Mouse (Mus musculus) bone marrow, adult 2 months (tissue): Measurements from ENCODE around the gene Evx1. TPM values are rescaled to one million over a fixed set of nuclear protein-coding genes. Genes with fewer than 3 reads are reported as not detected.

Source experiments
- H3K27ac ChIP-seq: fragments of 200-500 bp; 2 replicates; pipeline ENCODE4 v1.5.1; 2012; ENCODE audit warnings: low read depth, mild to moderate bottlenecking, control low read depth, inconsistent platforms, low read length; ENCODE audit not compliant: control insufficient read depth, poor library complexity, insufficient read depth
- H3K4me1 ChIP-seq: fragments of 200-500 bp; 2 replicates; pipeline ENCODE4 v1.6.1; 2011; ENCODE audit warnings: low read length; ENCODE audit not compliant: control insufficient read depth, insufficient read depth
- H3K4me3 ChIP-seq: fragments of 200-500 bp; replicated peaks from 2 replicates; pipeline ENCODE3; 2011; ENCODE audit warnings: mild to moderate bottlenecking, low read depth, low read length, control low read depth; ENCODE audit not compliant: control insufficient read depth
- CTCF ChIP-seq: fragments of 200-500 bp; IDR thresholded peaks from 2 replicates; pipeline ENCODE4 v1.5.1; 2011; ENCODE audit warnings: low read length, control low read depth; ENCODE audit not compliant: control insufficient read depth, insufficient read depth
- POLR2A ChIP-seq: fragments of 200-500 bp; IDR thresholded peaks from 2 replicates; pipeline ENCODE4 v1.6.1; 2011; ENCODE audit warnings: low read depth, mild to moderate bottlenecking, control low read depth, low read length, borderline replicate concordance; ENCODE audit not compliant: control insufficient read depth
- WGBS: fragments of 180-500 bp; shearing (Covaris S2); methylation state at CpG from one replicate; pipeline ENCODE4 v1.1.7; 2018; 5-methylcytosine and 5-hydroxymethylcytosine counted together
- polyA plus RNA-seq: library from polyadenylated mRNA; stranded (reverse); fragments of >200 nt; gene quantifications from 2 replicates; pipeline ENCODE4 v1.2.4, GENCODE M21; 2011; ENCODE audit warnings: low replicate concordance; ENCODE audit not compliant: missing spikeins, insufficient read depth, insufficient read length

Gene Evx1
- polyA plus RNA-seq, 1 experiment, result not detected

DNA sequence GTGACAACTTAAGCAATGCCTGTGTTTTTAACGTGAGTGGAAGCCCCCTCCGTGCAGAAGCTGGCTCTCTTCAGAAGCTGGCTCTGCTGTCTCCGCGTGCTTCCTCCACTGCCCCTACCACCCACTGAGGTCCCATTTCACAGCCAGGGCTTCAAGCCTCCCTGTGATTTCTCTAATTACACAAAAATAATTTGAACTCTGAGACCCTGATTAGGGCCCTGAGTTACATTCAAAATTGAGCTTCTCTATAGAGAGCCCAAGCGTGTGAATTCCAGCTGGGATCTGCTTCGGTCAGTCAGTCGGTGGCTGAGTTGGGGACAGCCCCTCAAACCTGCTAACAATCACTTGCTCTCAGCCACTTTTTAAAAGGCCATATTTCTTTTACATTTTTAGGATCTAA is 45.0 kb upstream of the Evx1 start:
- H3K27ac ChIP-seq, result no peak overlapping the region
- TF ChIP-seq POLR2A (no peak), CTCF (no peak)
- no peaks in the 10 kb centered on the region for H3K4me1 ChIP-seq
- H3K4me3 ChIP-seq, result no peak overlapping the region
- WGBS, result 32% methylated on average over 7 of the region's 7 CpGs

DNA sequence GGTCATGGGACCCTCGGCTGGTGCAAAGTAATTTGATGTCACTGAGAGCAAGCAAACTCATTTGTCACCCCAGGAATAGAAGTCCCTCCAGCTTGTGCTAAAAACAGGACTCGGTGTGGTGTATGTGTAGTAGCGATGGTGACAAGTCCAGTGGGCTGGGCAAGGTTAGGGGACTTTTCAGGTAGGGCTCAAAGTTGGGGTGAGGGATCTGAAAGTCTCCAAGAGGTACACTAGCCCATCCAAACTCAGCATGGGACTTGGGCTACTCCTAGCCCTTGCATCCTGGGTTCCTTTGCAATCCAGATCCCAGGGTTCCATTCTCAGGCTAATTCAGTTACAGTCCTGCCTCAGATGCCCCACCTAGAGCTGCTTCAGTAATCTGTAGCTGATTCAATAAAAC is 44.5 kb upstream of the Evx1 start:
- no peak overlapping the region for H3K27ac ChIP-seq
- 18% methylated on average over 3 of the region's 3 CpGs for WGBS

DNA sequence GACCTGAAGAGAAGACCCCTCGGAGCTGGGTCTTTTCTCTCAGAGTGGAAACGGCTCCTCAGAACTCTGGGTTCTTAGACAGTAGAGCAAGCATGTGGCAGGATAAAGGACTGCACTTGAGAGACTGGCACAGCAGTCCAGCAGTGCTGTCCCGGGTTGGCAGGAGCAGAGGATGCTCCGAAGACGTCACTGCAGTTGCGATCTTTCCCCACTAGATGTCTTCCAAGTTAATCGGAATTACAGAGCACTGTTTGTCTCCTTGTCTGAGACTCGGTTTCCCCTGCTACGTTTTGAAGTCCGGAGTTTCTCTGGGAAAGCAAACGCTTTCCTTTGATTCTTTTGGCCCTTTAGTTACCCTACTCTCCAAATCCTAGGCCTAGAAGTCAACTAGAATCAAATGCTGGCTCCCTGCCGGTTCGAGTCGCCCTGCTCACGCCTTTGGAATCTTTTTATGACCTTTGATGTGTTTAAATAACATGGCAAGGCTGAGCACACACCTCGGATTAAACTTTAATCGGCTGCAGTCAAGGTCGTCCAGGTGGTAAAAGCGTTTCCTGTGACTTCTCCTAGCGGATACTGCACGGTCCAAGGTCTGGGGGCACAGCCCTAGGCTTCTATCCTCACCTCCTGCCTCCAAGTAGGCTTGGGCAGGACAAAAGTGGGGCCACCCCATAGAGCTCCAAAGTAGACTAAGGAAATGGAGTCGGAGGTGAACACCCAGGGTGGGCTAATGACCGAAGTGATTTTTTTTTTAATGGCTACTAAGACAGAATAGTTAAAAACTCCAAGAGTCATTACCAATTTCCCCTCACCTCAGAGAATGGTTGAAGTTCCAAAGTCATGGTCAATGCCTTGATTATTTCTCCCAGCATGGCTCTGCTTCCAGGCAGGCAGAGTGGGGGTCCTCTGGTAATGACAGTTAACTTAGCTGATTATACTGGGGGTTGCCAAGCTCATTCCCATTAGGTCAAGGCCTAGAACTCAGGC is 42.5 kb upstream of the Evx1 start:
- TF ChIP-seq CTCF (peak; percentile 32; the same call in 1 of the 2 replicates), POLR2A (no peak)
- Histone ChIP-seq H3K27ac (no peak overlapping the region), H3K4me1 (no peaks in the 10 kb centered on the region), H3K4me3 (no peak overlapping the region)
- WGBS, result 20% methylated on average over 23 of the region's 23 CpGs

More for the DNA sequence above, 44.5 kb upstream of the Evx1 start:
- H3K4me3 ChIP-seq, result no peak overlapping the region
- H3K4me1 ChIP-seq, result no peaks in the 10 kb centered on the region
- TF ChIP-seq CTCF, result no peak
- no peak for TF ChIP-seq POLR2A

DNA sequence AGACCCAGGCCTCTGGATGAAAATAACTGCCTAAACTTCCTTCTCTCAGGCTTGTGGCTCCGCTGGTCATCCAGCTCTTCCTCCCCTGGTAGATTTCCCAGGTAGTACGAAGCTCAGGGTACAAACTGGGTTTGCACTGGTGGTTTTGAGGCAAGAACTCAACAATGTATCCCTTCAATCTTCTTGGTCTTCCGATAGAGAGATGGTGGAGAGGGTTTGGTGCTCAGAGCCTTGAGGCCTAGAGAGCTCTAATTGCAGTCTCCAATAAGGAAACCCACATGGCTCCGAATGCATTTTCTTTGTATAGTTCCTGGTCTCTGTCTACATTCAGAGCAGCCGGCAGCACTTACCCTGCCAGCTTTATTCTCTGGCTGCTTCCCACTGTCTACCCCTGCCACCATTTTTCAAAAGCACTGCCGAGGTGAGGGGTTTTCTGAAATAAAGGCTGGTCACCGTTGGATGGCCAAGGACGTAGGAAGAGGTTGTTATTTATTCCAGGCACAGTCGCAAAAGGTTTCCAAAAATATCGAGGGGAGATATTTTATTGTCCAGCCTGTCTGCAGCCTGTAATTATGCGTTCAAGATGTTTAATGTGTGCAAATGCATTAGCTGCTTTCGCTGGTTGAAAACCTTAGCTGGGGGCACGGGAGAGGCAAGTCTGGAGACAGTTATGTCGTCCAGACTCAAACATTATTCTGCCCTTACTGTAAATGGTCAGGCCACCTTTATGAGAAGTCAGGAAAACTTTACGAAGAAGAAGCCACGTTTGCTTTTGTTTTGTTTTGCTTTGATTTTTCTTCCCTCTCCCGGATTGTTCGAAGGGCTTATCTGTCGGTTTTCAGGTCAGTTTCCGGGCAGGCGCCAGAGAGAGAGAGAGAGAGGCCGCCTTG is 40.3 kb upstream of the Evx1 start:
- 31% methylated on average over 22 of the region's 22 CpGs for WGBS
- Histone ChIP-seq H3K4me1 (no peaks in the 10 kb centered on the region), H3K27ac (no peak overlapping the region), H3K4me3 (no peak overlapping the region)
- TF ChIP-seq POLR2A, result no peak
- no peak for TF ChIP-seq CTCF

DNA sequence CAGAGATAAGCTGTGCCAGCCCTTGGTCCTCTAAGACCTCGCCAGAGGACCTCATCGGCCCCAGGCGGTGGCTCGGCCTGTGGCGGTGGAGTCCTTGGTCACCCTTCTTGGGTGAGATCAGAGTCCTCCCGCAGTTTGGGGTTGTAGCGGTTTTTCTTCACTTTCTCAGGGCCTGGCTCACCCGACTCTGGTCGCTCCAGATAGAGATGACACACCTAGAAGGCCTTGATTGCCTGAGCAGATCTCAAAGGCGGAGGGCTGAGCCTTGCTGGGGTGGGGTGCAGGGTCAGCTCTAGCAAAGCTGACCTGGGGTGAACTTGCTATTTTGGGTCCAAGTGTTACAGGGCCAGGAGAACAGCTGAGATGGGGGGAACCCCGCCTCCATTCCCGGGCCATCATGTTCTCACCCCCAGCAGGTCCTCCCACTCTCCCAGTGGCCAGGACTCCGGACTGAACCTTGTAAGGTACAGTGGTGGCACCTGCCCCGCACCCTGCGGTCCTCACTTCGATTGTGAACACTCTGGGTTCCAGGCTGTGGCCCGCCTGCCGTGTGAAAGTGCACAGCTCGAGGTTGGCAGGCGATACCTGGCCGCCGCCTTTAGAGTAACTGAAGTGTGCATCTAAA is 39.5 kb upstream of the Evx1 start:
- no peaks in the 10 kb centered on the region for H3K4me1 ChIP-seq
- no peak for TF ChIP-seq POLR2A
- no peak for TF ChIP-seq CTCF
- WGBS, result 13% methylated on average over 22 of the region's 22 CpGs
- H3K27ac ChIP-seq, result no peak overlapping the region
- no peak overlapping the region for H3K4me3 ChIP-seq

DNA sequence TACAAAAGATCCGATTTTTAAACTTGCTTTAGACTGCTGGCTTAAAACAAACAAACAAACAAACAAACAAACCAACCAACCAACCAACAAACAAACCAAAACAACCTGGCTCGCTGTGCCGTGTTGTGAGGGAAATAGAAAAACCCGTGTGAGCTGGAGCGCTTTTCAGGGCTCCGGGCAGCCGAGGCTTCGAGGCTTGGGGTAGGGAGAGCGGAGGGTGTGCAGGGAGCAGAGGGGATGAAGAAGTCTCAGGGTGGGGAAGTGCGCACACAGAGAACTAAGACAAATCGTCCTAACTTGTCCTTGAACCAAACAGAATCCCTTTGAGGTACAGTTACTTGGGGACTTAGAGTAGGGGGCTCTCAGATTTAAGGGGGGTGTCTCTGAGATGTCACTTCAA is 38.7 kb upstream of the Evx1 start:
- Histone ChIP-seq H3K4me1 (no peaks in the 10 kb centered on the region), H3K27ac (no peak overlapping the region), H3K4me3 (no peak overlapping the region)
- TF ChIP-seq CTCF, result no peak
- no peak for TF ChIP-seq POLR2A
- WGBS, result 18% methylated on average over 11 of the region's 11 CpGs

DNA sequence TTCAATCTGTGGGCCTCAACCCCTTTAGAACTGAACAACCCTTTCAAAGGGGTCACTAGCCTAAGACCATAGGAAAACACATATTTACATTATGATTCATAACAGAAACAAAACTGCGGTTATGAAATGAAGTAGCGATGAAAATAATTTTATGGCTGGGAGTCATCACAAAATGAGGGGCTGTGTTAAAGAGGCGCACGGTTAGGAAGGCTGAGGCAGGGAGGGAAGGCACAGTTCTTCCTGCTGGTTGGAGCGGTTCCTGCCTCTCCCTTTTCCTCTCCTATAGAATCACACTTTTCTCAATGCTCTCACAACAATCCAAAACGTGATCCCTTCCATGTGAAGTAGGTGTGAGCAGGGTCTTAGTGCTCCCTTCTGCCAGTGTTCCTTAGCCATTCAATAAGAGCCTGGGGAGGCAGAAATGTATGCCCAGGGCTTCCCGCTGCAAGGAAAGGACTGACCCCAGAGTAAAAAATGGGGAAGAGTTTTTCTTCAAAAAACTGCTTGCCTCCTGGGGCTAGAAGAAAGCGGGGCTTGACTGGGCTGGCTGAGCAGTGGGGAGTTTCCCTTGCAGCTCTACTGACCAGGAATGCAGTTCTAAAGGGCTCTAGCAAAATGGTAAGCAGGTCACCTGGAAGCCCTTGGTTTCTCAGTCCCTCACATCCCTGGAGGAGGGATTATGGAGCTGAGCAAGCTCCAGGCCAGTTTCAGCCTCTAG is 37.6 kb upstream of the Evx1 start:
- no peaks in the 10 kb centered on the region for H3K4me1 ChIP-seq
- 47% methylated on average over 8 of the region's 8 CpGs for WGBS
- H3K27ac ChIP-seq, result no peak overlapping the region
- TF ChIP-seq CTCF (no peak), POLR2A (no peak)
- no peak overlapping the region for H3K4me3 ChIP-seq
